Mouse (Mus musculus) spleen, adult 18-20 months (tissue): ENCODE measurements around the gene Supt3.

Experiments used
- DNase-seq, 2 experiments: peaks; one replicate each; pipeline ENCODE4 v3.0.0; 2022; ENCODE audit warnings: mixed read lengths in 2 of 2

Supt3 gene

GRCm38 (mm10) chr17:44970255-44970654 lies 193.3 kb downstream of the Supt3 start:
- no peak for DNase-seq

- peak in 1 of 2 experiments; percentile 5 for DNase-seq
Measured at GRCm38 (mm10) chr17:44973489-44973888, 196.5 kb downstream of the Supt3 start.

- DNase-seq: no peak
Measured at GRCm38 (mm10) chr17:44977690-44978089, 200.7 kb downstream of the Supt3 start.

- no peak for DNase-seq
Measured at GRCm38 (mm10) chr17:44987964-44988363, 211.0 kb downstream of the Supt3 start.

- DNase-seq: no peak
Measured at GRCm38 (mm10) chr17:45003311-45003710, 226.4 kb downstream of the Supt3 start.

GRCm38 (mm10) chr17:45004477-45005170 lies 227.7 kb downstream of the Supt3 start:
- no peak for DNase-seq

- DNase-seq: no peak
Measured at GRCm38 (mm10) chr17:45007461-45007860, 230.5 kb downstream of the Supt3 start.

GRCm38 (mm10) chr17:45008663-45009062 lies 231.7 kb downstream of the Supt3 start:
- no peak for DNase-seq

GRCm38 (mm10) chr17:45010409-45010808 lies 233.5 kb downstream of the Supt3 start:
- DNase-seq: no peak

- no peak for DNase-seq
Measured at GRCm38 (mm10) chr17:45016746-45017145, 239.8 kb downstream of the Supt3 start.

- DNase-seq: no peak
Measured at GRCm38 (mm10) chr17:45020155-45020930, 243.4 kb downstream of the Supt3 start.

- DNase-seq: no peak
Measured at GRCm38 (mm10) chr17:45028441-45028840, 251.5 kb downstream of the Supt3 start.

- no peak for DNase-seq
Measured at GRCm38 (mm10) chr17:45029106-45029505, 252.2 kb downstream of the Supt3 start.

GRCm38 (mm10) chr17:45032209-45032608 lies 255.3 kb downstream of the Supt3 start:
- DNase-seq: no peak

- DNase-seq: no peak
Measured at GRCm38 (mm10) chr17:45033617-45034016, 256.7 kb downstream of the Supt3 start.

- DNase-seq: no peak
Measured at GRCm38 (mm10) chr17:45041084-45041483, 264.1 kb downstream of the Supt3 start.

GRCm38 (mm10) chr17:45045804-45046203 lies 268.9 kb downstream of the Supt3 start:
- no peak for DNase-seq

- no peak for DNase-seq
Measured at GRCm38 (mm10) chr17:45046583-45046982, 269.6 kb downstream of the Supt3 start.

- DNase-seq: no peak
Measured at GRCm38 (mm10) chr17:45047236-45047635, 270.3 kb downstream of the Supt3 start.

- no peak for DNase-seq
Measured at GRCm38 (mm10) chr17:45051971-45052370, 275.0 kb downstream of the Supt3 start.

GRCm38 (mm10) chr17:45053371-45053770 lies 276.4 kb downstream of the Supt3 start:
- no peak for DNase-seq

- no peak for DNase-seq
Measured at GRCm38 (mm10) chr17:45054526-45054925, 277.6 kb downstream of the Supt3 start.

- no peak for DNase-seq
Measured at GRCm38 (mm10) chr17:45056894-45057293, 279.9 kb downstream of the Supt3 start.

GRCm38 (mm10) chr17:45057780-45058179 lies 280.8 kb downstream of the Supt3 start:
- no peak for DNase-seq
